Mouse (Mus musculus) forebrain, embryonic 12.5 days (tissue): ENCODE measurements around the gene Mettl1. TPM values are rescaled to one million over a fixed set of nuclear protein-coding genes. Genes with fewer than 3 reads are reported as not detected.

Experiments used
- ATAC-seq: fragments of 200-750 bp; cut with Nextera tagmentation; 2 replicates; pipeline ENCODE4 v1.8.0; 2017; ENCODE audit warnings: moderate TSS enrichment; ENCODE audit not compliant: low FRiP score
- H3K27ac ChIP-seq: fragments of 300-500 bp; sonication (generic); 2 replicates; pipeline ENCODE4 v1.5.1; 2016; ENCODE audit warnings: mild to moderate bottlenecking
- H3K27me3 ChIP-seq: fragments of 300-500 bp; sonication (generic); 2 replicates; pipeline ENCODE4 v1.6.1; 2016; ENCODE audit warnings: mild to moderate bottlenecking
- H3K36me3 ChIP-seq: fragments of 300-500 bp; sonication (generic); replicated peaks from 2 replicates; pipeline ENCODE4 v1.6.1; 2016; ENCODE audit warnings: mild to moderate bottlenecking
- H3K4me1 ChIP-seq: fragments of 300-500 bp; sonication (generic); 2 replicates; pipeline ENCODE4 v1.6.1; 2016
- H3K4me2 ChIP-seq: fragments of 300-500 bp; sonication (generic); 2 replicates; pipeline ENCODE4 v1.6.1; 2016; ENCODE audit warnings: mild to moderate bottlenecking, moderate library complexity
- H3K4me3 ChIP-seq: fragments of 300-500 bp; sonication (generic); replicated peaks from 2 replicates; pipeline ENCODE4 v1.5.1; 2016; ENCODE audit warnings: mild to moderate bottlenecking
- H3K9ac ChIP-seq: fragments of 300-500 bp; sonication (generic); 2 replicates; pipeline ENCODE4 v1.6.1; 2016; ENCODE audit warnings: mild to moderate bottlenecking
- H3K9me3 ChIP-seq: fragments of 300-500 bp; sonication (generic); 2 replicates; pipeline ENCODE4 v1.6.1; 2016
- WGBS: fragments of 180-500 bp; shearing (Covaris S2); methylation state at CpG from one replicate; pipeline ENCODE4 v1.1.7; 2016; 5-methylcytosine and 5-hydroxymethylcytosine counted together
- polyA plus RNA-seq: library from polyadenylated mRNA; unstranded; fragments of >200 nt; fragmentation: Nextera tagmentation; extraction: Ambion mirVana; gene quantifications from 2 replicates; pipeline ENCODE4 v1.2.1, GENCODE M21; 2016

Mettl1 gene
- polyA plus RNA-seq, 1 experiment from 2014 or later, result 35.5 TPM

DNA sequence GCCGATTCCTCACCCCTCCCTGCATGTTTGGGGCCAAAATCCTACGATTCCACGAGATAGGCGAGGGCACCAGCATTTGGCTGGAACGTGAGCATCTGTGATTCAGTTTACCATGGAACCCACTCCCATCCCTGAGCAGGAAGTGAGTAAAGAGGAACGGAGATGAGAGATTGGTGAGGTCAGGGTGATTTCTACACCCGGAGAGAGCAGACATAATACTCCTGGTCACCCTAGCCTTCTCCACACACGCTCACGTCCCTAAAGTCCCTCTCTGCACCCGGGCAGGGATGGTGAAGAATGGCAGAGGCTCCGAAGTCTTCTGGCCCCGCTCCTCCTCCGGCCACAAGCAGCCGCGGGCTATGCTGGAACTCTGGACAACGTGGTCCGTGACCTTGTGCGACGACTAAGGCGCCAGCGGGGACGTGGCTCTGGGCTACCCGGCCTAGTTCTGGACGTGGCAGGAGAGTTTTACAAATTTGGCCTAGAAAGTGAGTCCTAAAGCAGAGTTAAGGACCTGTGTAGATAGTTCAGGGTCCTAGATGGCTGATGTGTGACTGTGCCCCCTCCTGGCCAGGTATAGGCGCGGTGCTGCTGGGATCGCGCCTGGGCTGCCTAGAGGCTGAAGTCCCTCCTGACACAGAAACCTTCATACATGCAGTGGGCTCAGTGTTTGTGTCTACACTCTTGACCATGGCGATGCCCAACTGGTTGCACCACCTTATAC is 8.3 kb downstream of the Mettl1 start:
- 3% methylated on average over 29 of the region's 29 CpGs for WGBS
- peaks cover 51% of the 10 kb centered on the region for H3K27me3 ChIP-seq
- no peak overlapping the region for H3K4me2 ChIP-seq
- H3K4me3 ChIP-seq, result peak overlapping the region; percentile 10; the same call in 1 of the 2 replicates
- peaks cover 18% of the 10 kb centered on the region for H3K36me3 ChIP-seq
- H3K9me3 ChIP-seq, result no peaks in the 10 kb centered on the region
- no peak overlapping the region for H3K27ac ChIP-seq
- ATAC-seq, result 0 out of 2 replicates have a peak, but pooled peaks have one; percentile 10
- peaks cover 10% of the 10 kb centered on the region; the same call in 1 of the 2 replicates for H3K4me1 ChIP-seq
- 0 out of 2 replicates have a peak overlapping the region, but pooled peaks have one; percentile 0 for H3K9ac ChIP-seq

DNA sequence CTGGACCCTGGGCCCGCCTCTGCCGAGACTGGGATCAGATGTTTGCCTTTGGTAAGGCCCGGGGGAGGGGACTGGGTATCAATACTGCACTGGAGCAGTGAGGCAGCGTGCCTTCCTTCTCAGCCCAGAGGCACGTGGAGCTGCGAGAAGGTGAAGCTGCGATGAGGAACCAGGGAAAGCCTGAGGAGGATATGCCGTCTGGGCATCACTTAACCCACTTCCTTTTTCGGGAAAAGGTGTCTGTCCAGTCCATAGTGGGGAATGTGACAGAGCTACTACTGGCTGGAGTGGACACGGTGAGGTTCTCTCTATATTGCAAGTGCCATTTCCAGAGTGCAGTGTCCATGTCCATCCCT is 8.9 kb downstream of the Mettl1 start:
- peaks cover 18% of the 10 kb centered on the region for H3K36me3 ChIP-seq
- 0 out of 2 replicates have a peak, but pooled peaks have one; percentile 8 for ATAC-seq
- H3K9ac ChIP-seq, result no peak overlapping the region
- peaks cover 51% of the 10 kb centered on the region for H3K27me3 ChIP-seq
- WGBS, result 14% methylated on average over 10 of the region's 10 CpGs
- no peaks in the 10 kb centered on the region for H3K9me3 ChIP-seq
- peaks cover 10% of the 10 kb centered on the region; the same call in 1 of the 2 replicates for H3K4me1 ChIP-seq
- no peak overlapping the region for H3K4me2 ChIP-seq
- H3K4me3 ChIP-seq, result no peak overlapping the region
- H3K27ac ChIP-seq, result no peak overlapping the region

DNA sequence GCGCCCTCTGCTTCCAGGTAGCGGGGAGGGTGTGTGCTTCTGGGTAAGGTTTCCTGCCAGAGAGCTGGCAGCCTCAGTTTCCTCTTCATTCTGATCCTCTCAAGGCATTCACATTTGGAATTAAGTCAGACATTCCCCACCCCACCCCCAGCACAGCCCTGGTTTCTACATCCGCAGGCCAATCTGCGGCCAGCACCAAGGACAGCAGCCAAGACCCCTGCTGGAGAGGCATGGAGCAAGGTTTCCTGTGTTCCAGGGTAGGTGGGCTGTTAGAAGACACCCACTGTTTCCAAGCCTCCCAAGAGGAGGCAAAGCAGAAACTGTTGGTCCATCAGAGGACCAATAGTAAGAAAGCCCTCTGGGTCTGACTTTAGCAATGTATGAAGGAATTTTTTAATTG is 13.4 kb downstream of the Mettl1 start:
- Histone ChIP-seq H3K4me2 (no peak overlapping the region), H3K4me1 (peaks cover 25% of the 10 kb centered on the region), H3K9me3 (no peaks in the 10 kb centered on the region), H3K27me3 (peaks cover 27% of the 10 kb centered on the region), H3K27ac (no peak overlapping the region), H3K9ac (no peak overlapping the region), H3K4me3 (no peak overlapping the region), H3K36me3 (peaks cover 42% of the 10 kb centered on the region)
- WGBS, result 79% methylated on average over 4 of the region's 4 CpGs
- no peak for ATAC-seq

DNA sequence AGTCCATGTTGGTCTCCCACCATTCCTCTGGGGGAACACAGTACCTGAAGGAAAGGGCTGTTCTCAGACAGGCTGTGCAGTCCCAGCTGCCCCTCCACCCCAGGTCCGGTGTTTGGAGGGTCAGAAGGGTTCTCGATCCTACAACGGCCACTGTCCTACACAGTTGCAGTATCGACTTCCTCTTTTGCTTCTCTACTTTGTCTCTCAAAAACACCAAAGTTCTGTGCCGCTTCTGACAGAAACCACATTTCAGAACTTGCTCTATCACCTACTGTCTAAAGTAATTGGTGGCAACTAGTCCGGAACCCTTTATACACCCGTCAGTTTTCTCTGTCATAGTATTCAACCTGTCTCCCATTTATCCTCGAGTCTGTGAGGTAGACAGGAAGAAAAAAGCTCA is 14.2 kb downstream of the Mettl1 start:
- peaks cover 20% of the 10 kb centered on the region for H3K27me3 ChIP-seq
- H3K9ac ChIP-seq, result no peak overlapping the region
- no peak overlapping the region for H3K4me2 ChIP-seq
- H3K36me3 ChIP-seq, result peaks cover 42% of the 10 kb centered on the region
- H3K9me3 ChIP-seq, result no peaks in the 10 kb centered on the region
- no peak overlapping the region for H3K27ac ChIP-seq
- WGBS, result 94% methylated on average over 8 of the region's 8 CpGs
- ATAC-seq, result no peak
- H3K4me3 ChIP-seq, result no peak overlapping the region
- H3K4me1 ChIP-seq, result peaks cover 26% of the 10 kb centered on the region

GRCm38 (mm10) chr10:127056490-127056889 is 15.3 kb downstream of the Mettl1 start:
- Histone ChIP-seq H3K27me3 (peaks cover 9% of the 10 kb centered on the region), H3K4me3 (no peak overlapping the region), H3K27ac (no peak overlapping the region), H3K9me3 (no peaks in the 10 kb centered on the region), H3K4me2 (no peak overlapping the region), H3K4me1 (peaks cover 35% of the 10 kb centered on the region), H3K9ac (no peak overlapping the region), H3K36me3 (peaks cover 42% of the 10 kb centered on the region)
- 93% methylated on average over 20 of the region's 20 CpGs for WGBS
- no peak for ATAC-seq

DNA sequence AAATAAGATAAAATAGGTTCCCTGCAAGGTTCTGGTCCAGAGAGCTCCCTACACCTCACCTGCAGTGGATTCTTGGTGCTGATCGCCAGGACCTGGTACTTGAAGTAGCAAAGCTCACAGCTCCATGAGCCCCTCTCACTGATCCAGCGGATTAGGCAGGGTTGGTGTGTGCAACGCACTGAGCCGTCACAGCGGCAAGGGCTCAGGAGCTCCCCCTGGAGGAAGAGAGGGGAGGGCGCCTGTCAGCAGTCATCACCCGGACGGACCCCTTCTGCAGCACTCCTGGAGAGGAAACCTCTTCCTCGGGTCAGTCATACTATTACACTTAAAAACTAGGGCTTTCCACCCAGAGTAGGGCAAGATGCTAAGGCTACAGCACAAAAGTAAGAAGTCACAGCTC is 16.9 kb downstream of the Mettl1 start:
- Histone ChIP-seq H3K4me2 (peak overlapping the region; percentile 96), H3K27me3 (no peaks in the 10 kb centered on the region; the same call in 1 of the 2 replicates), H3K9me3 (no peaks in the 10 kb centered on the region), H3K27ac (no peak overlapping the region), H3K4me1 (peaks cover 45% of the 10 kb centered on the region), H3K4me3 (peak overlapping the region; percentile 99), H3K9ac (peak overlapping the region; percentile 98; the same call in 1 of the 2 replicates), H3K36me3 (peaks cover 42% of the 10 kb centered on the region)
- peak; percentile 28 for ATAC-seq
- under 1% methylated on average over 9 of the region's 9 CpGs for WGBS

DNA sequence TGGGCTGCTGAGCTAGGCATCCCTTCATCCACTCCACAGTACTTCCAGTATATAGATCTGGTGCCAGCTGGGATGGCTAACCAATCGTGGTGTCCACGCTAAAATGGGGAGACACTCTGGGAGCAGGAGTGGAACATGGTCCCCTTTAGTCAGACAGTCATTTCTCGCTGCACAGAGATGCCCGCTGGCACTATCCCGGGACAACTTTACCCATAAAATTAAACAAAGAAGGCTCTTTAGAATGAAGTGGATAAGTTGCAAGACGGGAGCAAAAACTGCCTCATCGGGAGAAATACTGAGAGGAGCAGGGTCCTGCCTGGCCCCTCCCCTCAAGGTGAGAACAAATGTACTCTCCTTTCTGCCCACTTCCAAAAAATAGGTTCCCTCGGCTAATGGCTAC is 17.5 kb downstream of the Mettl1 start:
- Histone ChIP-seq H3K4me2 (peak overlapping the region; percentile 96), H3K9me3 (no peaks in the 10 kb centered on the region), H3K27ac (peak overlapping the region; percentile 27; the same call in 1 of the 2 replicates), H3K4me3 (peak overlapping the region; percentile 99), H3K4me1 (peaks cover 45% of the 10 kb centered on the region), H3K36me3 (peaks cover 39% of the 10 kb centered on the region), H3K27me3 (no peaks in the 10 kb centered on the region; the same call in 1 of the 2 replicates), H3K9ac (peak overlapping the region; percentile 98)
- 5% methylated on average over 8 of the region's 8 CpGs for WGBS
- no peak for ATAC-seq

DNA sequence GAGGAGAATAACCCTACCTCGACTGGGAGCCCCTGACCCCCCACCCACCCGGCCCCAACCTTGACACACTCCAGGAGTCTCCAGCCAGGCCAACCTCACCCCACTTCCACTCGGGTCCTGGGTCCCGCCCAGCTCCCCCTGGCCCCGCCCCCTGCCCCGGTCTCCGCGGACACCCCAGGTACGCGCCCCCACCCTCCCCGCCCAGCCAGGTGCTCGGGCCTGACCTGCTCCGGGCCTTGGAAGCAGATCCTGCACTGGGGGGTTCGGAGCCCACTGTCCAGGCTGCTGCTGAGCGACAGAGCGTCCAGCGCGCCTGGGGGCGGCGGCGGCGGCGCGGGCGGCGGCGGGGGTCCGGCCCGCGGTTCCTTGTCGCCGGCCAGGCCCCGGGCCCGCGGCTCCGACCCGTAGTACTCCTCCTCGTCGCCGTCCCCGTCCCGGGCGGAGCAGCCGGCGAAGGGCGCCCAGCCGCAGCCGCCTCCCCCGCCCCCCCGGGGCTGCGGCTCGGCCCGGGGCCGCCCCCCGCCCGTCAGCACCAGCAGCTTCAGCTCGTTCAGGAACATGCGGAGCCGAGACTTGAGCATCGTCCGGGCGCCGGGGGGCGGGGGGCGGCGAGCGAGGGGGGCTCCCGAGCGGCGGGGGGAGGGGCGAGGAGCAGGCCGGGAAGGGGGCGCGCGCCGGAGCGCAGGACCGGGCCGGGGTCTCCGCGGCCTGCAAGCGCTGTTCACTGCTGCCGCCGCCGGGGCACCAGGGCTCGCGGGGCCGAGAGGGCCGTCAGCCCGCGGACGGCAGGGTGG is 18.2 kb downstream of the Mettl1 start:
- under 1% methylated on average over 61 of the region's 92 CpGs for WGBS
- no peaks in the 10 kb centered on the region for H3K9me3 ChIP-seq
- peak; percentile 15 for ATAC-seq
- H3K27ac ChIP-seq, result peak overlapping the region; percentile 97
- H3K4me2 ChIP-seq, result peak overlapping the region; percentile 96
- peak overlapping the region; percentile 98 for H3K9ac ChIP-seq
- H3K27me3 ChIP-seq, result no peaks in the 10 kb centered on the region; the same call in 1 of the 2 replicates
- H3K36me3 ChIP-seq, result peaks cover 32% of the 10 kb centered on the region
- H3K4me1 ChIP-seq, result peaks cover 45% of the 10 kb centered on the region
- H3K4me3 ChIP-seq, result peak overlapping the region; percentile 99

- peaks cover 32% of the 10 kb centered on the region for H3K36me3 ChIP-seq
- H3K9ac ChIP-seq, result peak within 1 kb of the TSS; percentile 98
- peak within 1 kb of the TSS; percentile 97 for H3K27ac ChIP-seq
- no peaks in the 10 kb centered on the region; the same call in 1 of the 2 replicates for H3K27me3 ChIP-seq
- under 1% methylated on average over 67 of the region's 72 CpGs for WGBS
- ATAC-seq, result peak; percentile 54
- peak within 1 kb of the TSS; percentile 96 for H3K4me2 ChIP-seq
- peak within 1 kb of the TSS; percentile 99 for H3K4me3 ChIP-seq
- no peaks in the 10 kb centered on the region for H3K9me3 ChIP-seq
- peaks cover 52% of the 10 kb centered on the region for H3K4me1 ChIP-seq
Observed at GRCm38 (mm10) chr10:127059968-127060916, 19.0 kb downstream of the Mettl1 start, which contains the start of gene March9. March9 (minus strand) TSS chr10:127060184.

DNA sequence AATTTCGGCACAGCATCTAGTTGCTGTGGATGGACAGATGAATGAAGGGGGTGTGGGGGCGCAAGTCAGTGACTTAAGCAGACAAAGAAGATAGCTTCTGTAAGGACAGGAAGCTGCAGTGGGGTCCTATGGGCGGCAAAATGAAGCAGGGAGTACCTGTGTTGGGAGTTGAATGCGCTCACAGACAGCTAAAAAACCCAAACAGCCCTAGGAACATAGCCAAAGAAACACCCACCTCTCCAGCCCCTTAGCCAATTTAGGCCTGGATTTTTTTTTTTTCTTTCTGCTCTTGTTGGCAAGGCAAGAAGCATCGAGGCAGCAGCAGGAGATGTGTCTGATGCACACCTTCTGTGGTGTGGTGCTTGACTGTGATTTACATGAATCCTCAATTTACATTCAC is 19.9 kb downstream of the Mettl1 start:
- ATAC-seq, result no peak
- H3K4me2 ChIP-seq, result peak overlapping the region; percentile 96
- no peaks in the 10 kb centered on the region for H3K9me3 ChIP-seq
- 16% methylated on average over 5 of the region's 5 CpGs for WGBS
- H3K4me1 ChIP-seq, result peaks cover 56% of the 10 kb centered on the region
- H3K4me3 ChIP-seq, result peak overlapping the region; percentile 99
- H3K9ac ChIP-seq, result peak overlapping the region; percentile 98; the same call in 1 of the 2 replicates
- H3K36me3 ChIP-seq, result peaks cover 32% of the 10 kb centered on the region
- H3K27ac ChIP-seq, result peak overlapping the region; percentile 97
- no peaks in the 10 kb centered on the region; the same call in 1 of the 2 replicates for H3K27me3 ChIP-seq

- 75% methylated on average over 2 of the region's 2 CpGs for WGBS
- Histone ChIP-seq H3K4me1 (peaks cover 57% of the 10 kb centered on the region), H3K4me2 (peak overlapping the region; percentile 96; the same call in 1 of the 2 replicates), H3K36me3 (peaks cover 32% of the 10 kb centered on the region), H3K9me3 (no peaks in the 10 kb centered on the region), H3K4me3 (no peak overlapping the region), H3K27ac (peak overlapping the region; percentile 97), H3K9ac (0 out of 2 replicates have a peak overlapping the region, but pooled peaks have one; percentile 98), H3K27me3 (no peaks in the 10 kb centered on the region; the same call in 1 of the 2 replicates)
- ATAC-seq, result no peak
Observed at GRCm38 (mm10) chr10:127061513-127061912, 20.3 kb downstream of the Mettl1 start.
